Mouse (Mus musculus): ENCODE measurements around the gene Ddn.

Gene Ddn

DNA sequence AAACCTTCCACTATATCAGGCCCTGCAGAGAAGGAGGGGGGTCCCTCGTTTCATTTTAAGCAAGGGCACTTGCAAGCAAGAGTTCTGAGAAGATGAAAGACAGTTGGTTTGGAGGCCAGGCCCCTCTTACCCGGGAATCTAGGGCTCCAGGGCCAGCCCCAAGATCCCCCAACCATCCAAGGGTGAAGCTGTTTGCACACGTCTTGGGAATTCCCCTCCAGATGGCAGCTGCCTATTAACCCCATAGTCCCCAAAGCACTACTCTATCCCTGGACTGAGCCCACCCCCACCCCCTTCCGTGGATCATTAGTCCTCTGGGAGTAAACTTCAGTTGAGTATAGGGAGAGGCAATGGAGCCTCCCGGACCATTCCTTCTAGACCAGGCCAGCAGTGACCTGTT lies 33.8 kb downstream of the Ddn start:
- DNase-seq (ENCODE audit: low spot score in 2 of 2): no peak

GRCm38 (mm10) chr15:98774096-98774495 lies 35.2 kb downstream of the Ddn start:
- no peak for DNase-seq (ENCODE audit: low spot score in 2 of 2)

GRCm38 (mm10) chr15:98772511-98773211 lies 36.6 kb downstream of the Ddn start:
- no peak for DNase-seq (ENCODE audit: low spot score in 2 of 2)

GRCm38 (mm10) chr15:98771813-98772425 lies 37.4 kb downstream of the Ddn start:
- no peak for DNase-seq (ENCODE audit: low spot score in 2 of 2)

DNA sequence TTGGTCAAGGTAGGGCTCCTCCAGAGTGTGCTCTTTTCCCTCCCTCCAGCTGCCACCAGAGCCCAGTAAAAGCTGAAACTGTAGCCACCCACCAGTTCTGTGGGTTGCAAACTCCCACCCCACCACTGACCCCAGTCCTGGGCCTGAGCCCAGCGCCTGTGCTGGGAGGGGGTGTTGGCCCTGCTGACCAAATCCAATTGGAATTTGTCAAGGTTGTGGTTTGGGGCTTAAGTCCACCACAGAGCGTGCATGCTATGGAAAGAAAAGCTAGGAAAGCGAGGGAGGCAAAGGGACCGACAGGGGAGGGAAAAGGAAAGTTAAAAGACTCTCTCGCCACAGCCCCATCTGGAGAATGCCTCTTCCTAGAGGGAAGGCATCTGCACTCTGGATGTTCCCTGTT lies 41.0 kb downstream of the Ddn start:
- DNase-seq (ENCODE audit: low spot score in 2 of 2): no peak

GRCm38 (mm10) chr15:98765929-98766328 lies 43.4 kb downstream of the Ddn start:
- no peak for DNase-seq (ENCODE audit: low spot score in 2 of 2)

DNA sequence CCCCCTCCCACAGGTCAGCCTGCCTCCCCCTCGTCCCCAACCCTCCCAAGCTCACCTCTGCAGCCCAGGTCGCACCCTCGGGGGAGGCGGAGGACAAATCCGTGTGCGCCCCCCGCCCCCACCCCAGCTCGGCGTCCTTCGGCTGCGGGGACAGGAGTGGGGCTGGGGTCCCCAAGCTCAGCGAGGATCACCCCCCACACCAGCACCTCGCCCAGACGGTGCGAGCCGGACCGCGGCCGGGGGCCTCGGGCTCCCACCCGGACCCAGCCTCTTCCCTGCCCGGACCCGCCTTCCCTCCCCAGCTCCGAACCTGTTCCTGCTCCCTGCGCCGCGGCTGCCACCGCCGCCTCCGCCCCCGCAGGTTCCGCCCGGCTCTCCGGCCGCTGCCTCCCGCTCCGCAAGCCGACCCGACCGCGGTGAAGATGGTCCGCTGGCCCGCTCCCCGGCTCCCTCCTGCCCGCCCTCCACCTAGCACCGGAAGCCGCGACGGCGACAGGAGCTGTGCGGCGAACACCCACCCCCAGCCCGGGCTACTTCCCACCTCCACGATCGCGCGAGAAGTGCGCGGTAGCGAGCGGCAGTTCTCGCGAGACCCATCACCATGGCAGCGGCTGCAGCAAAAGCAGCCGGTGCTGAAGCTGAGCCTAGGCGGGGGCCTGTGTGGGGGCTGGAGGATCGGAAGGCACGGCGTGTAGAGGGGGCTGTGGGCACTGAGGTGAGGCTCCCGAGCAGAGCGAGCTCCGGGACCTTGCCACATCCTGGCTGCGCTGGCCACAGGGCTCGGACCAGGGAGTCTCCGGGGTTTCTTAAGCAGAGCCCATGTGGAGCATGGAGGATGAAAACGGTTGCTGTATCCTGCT lies 46.4 kb downstream of the Ddn start, which contains the start of gene Arf3:
Gene Arf3 (minus strand): TSS at position 545 of the 860 bp plus-strand sequence.
- DNase-seq (ENCODE audit: low spot score in 2 of 2): peak; percentile 98

- DNase-seq (ENCODE audit: low spot score in 2 of 2): peak; percentile 88 to 91
Measured at GRCm38 (mm10) chr15:98762201-98762621, 47.1 kb downstream of the Ddn start.

DNA sequence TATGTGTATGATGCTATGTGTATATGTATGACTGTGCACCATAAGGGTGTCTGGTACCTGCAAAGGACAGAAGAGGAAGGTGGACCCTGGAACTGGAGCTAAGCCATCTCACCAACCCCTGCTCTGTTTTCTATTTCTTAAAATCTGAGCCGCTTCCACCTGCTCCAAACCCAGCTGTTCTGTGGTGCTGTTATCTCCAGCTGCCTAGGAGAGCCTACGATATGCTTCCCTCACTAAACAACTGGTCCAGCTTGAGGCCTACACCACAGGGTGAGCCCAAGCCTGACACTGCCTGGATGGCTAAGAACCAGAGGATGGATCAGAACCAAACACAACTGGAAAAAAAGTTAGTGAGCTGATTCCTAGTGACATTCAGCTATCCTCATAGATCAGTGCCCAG lies 55.2 kb downstream of the Ddn start:
- no peak for DNase-seq (ENCODE audit: low spot score in 2 of 2)

Measured in right cerebral cortex, postnatal 10 days (tissue).